Mouse (Mus musculus) stomach, embryonic 16.5 days (tissue): ENCODE results near the gene Pxylp1. TPM values are rescaled to one million over a fixed set of nuclear protein-coding genes. Genes with fewer than 3 reads are reported as not detected.

Source experiments
- ATAC-seq: fragments of 200-750 bp; cut with Nextera tagmentation; 2 replicates; pipeline ENCODE4 v1.8.0; 2017; ENCODE audit warnings: moderate number of reproducible peaks, moderate TSS enrichment; ENCODE audit not compliant: insufficient read depth, low FRiP score
- H3K27ac ChIP-seq: fragments of 300-500 bp; sonication (generic); 2 replicates; pipeline ENCODE4 v1.5.1; 2014; ENCODE audit warnings: low read length
- H3K27me3 ChIP-seq: fragments of 300-500 bp; sonication (generic); 2 replicates; pipeline ENCODE4 v1.6.1; 2014; ENCODE audit warnings: low read length, control low read depth, mixed read lengths; ENCODE audit not compliant: control insufficient read depth, insufficient read depth
- H3K36me3 ChIP-seq: fragments of 300-500 bp; sonication (generic); 2 replicates; pipeline ENCODE4 v1.6.1; 2014; ENCODE audit warnings: low read length; ENCODE audit not compliant: control insufficient read depth, insufficient read depth
- H3K4me1 ChIP-seq: fragments of 300-500 bp; sonication (generic); 2 replicates; pipeline ENCODE4 v1.6.1; 2014; ENCODE audit warnings: low read length, control low read depth, mixed read lengths; ENCODE audit not compliant: control insufficient read depth, insufficient read depth
- H3K4me2 ChIP-seq: fragments of 300-500 bp; sonication (generic); 2 replicates; pipeline ENCODE4 v1.6.1; 2014; ENCODE audit warnings: low read depth, low read length, mixed read lengths
- H3K4me3 ChIP-seq: fragments of 300-500 bp; sonication (generic); replicated peaks from 2 replicates; pipeline ENCODE4 v1.5.1; 2014; ENCODE audit warnings: mild to moderate bottlenecking, low read length
- H3K9ac ChIP-seq: fragments of 300-500 bp; sonication (generic); 2 replicates; pipeline ENCODE4 v1.6.1; 2014; ENCODE audit warnings: low read length
- H3K9me3 ChIP-seq: fragments of 300-500 bp; sonication (generic); replicated peaks from 2 replicates; pipeline ENCODE4 v1.6.1; 2016; ENCODE audit warnings: low read length, control low read depth; ENCODE audit not compliant: control insufficient read depth
- WGBS: fragments of 180-500 bp; shearing (Covaris S2); extraction: QIAGEN DNeasy Blood & Tissue Kit; methylation state at CpG from one replicate; pipeline ENCODE4 v1.1.7; 2014; 5-methylcytosine and 5-hydroxymethylcytosine counted together
- polyA plus RNA-seq: library from polyadenylated mRNA; unstranded; fragments of >200 nt; fragmentation: Nextera tagmentation; extraction: Ambion mirVana; gene quantifications from 2 replicates; pipeline ENCODE4 v1.2.1, GENCODE M21; 2015

Pxylp1 gene
- polyA plus RNA-seq, 1 experiment from 2014 or later, result 28.9 TPM

DNA sequence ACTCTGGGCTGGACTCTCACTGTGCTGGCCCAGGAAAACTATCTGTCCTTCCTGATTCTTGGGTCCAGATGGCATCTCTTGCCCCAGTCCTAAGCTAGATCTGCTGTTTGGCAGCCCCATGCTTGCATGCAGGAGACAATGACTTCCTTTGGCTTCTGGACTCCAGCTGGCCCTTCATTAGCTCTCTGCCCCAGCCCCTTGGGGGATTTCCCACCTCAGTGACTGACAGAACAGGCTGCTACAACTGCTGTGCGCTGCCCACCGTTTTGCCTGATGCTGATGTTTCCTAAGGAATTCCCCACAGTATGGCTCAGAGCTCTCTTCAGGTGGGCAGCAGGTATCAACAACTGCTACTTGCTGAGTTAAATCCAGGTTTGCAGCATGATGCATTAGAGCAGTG lies 33.4 kb downstream of the Pxylp1 start:
- ATAC-seq, result no peak
- Histone ChIP-seq H3K27me3 (no peaks in the 10 kb centered on the region), H3K36me3 (no peaks in the 10 kb centered on the region), H3K27ac (no peak overlapping the region), H3K4me3 (no peak overlapping the region), H3K4me2 (no peak overlapping the region), H3K4me1 (0 out of 2 replicates have a peak, but pooled peaks cover 3% of the 10 kb centered on the region), H3K9me3 (no peaks in the 10 kb centered on the region), H3K9ac (no peak overlapping the region)
- WGBS, result 62% methylated on average over 2 of the region's 2 CpGs

DNA sequence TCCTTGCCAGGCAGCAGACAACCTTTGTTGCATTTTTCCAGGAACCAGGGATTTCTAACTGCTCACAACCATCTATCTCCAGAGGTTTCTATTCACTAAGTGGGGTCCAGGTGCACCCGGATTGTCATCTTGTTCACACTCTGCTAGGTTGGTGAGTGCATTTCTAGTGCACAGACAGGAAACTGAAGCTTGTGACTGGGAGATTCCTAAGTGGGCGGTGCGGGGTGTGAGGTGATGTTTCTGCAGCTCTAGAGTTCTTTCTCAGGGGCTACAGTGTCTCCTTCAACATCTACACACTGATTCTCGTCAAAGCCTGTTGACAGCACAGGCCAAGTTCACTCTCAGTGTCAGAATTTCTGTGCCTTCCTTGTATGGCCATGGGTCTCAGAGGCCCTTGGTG lies 34.6 kb downstream of the Pxylp1 start:
- H3K4me1 ChIP-seq, result 0 out of 2 replicates have a peak, but pooled peaks cover 3% of the 10 kb centered on the region
- H3K27ac ChIP-seq, result no peak overlapping the region
- H3K27me3 ChIP-seq, result no peaks in the 10 kb centered on the region
- H3K9me3 ChIP-seq, result no peaks in the 10 kb centered on the region
- H3K4me3 ChIP-seq, result no peak overlapping the region
- no peaks in the 10 kb centered on the region for H3K36me3 ChIP-seq
- H3K4me2 ChIP-seq, result no peak overlapping the region
- no peak overlapping the region for H3K9ac ChIP-seq
- ATAC-seq, result no peak
- WGBS, result 83% methylated on average over 4 of the region's 4 CpGs

DNA sequence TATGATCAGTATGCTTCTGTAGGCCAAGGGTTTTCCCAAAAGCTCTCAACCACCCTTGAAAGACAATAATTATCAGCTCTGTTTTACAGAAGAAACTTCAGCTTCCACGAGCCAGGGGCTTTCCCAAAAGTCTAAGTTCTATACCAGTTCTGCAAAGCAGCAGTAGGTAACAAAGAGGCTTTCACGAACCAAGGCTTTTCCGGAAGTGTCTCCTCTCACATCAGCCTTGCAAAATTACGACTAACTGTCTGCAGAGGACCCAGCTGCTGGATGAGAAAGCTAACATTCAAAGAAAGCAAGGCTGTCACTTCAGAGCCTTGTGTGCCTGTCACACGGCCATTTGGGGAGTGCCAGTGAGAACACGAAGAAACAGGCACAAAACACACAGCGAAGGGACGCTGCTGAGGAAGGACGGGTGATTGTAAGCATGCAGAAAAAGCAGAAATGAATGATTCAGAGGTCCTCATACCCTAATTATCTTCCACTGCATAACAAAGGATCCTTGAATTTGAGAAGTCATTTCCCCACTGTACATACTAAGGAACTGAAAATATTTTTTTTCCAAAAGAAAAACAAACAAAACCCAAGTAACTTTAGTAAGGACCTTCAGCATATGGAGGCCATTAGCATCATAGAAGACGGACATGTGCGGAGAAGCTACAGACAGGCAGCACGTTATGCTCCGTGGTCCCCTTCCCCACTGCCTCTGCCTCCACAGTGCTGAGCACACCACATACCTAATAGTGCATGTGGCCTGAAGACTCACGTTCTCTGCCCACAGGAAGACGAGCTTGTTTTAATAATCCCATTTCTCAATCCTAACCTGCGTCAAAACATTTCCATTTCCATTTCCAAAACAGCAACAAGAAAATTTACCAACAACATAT lies 38.9 kb downstream of the Pxylp1 start:
- no peak overlapping the region for H3K27ac ChIP-seq
- H3K4me2 ChIP-seq, result no peak overlapping the region
- no peak overlapping the region for H3K4me3 ChIP-seq
- H3K9me3 ChIP-seq, result no peaks in the 10 kb centered on the region
- WGBS, result 78% methylated on average over 16 of the region's 16 CpGs
- no peaks in the 10 kb centered on the region for H3K36me3 ChIP-seq
- no peaks in the 10 kb centered on the region; the same call in 1 of the 2 replicates for H3K4me1 ChIP-seq
- H3K9ac ChIP-seq, result no peak overlapping the region
- H3K27me3 ChIP-seq, result no peaks in the 10 kb centered on the region
- ATAC-seq, result no peak

DNA sequence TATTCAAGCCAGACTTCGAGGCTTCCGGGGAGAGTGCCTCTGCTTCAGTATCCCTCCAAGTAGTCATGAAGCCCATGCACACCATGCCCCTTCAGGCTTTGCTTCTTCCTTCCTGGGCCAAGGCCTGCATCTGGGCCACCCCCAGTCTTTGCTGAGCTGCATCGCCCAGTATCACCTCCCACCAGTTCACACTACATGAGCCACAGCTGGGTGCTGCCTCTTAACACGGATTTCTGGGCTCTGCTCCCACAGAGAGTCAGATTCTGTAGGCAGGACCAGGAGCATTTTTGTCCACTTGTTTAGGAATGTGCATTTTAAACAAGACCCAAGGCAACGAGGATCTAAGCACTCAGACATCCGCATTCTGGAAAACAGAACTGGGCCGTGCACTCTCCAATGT lies 40.8 kb downstream of the Pxylp1 start:
- Histone ChIP-seq H3K4me3 (no peak overlapping the region), H3K9ac (no peak overlapping the region), H3K36me3 (peaks cover 2% of the 10 kb centered on the region; the same call in 1 of the 2 replicates), H3K27ac (0 out of 2 replicates have a peak overlapping the region, but pooled peaks have one; percentile 23), H3K27me3 (no peaks in the 10 kb centered on the region), H3K9me3 (no peaks in the 10 kb centered on the region), H3K4me2 (no peak overlapping the region), H3K4me1 (no peaks in the 10 kb centered on the region; the same call in 1 of the 2 replicates)
- ATAC-seq, result peak; percentile 22; the same call in 1 of the 2 replicates
- WGBS, result 38% methylated on average over 7 of the region's 7 CpGs

DNA sequence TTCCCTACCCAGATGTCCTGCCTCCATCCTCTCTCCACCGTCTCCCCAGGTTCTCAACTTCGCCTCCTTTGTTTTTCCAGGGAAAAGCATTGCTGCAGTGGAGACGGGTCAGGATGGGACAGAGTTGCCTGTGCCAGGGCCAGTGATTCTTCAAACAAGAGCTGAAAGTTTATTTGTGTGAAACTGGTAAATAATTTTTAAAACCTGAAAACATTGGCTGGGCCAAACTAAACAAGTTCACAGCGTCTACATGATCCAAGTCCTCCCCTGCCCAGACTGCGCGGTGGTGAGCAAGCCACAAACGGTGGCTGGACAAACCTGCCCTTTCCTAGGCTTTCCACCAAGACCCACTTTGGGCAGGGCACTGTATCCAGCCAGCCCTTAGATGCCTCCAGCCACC lies 41.4 kb downstream of the Pxylp1 start:
- Histone ChIP-seq H3K36me3 (peaks cover 2% of the 10 kb centered on the region; the same call in 1 of the 2 replicates), H3K9me3 (no peaks in the 10 kb centered on the region), H3K4me3 (no peak overlapping the region), H3K4me1 (no peaks in the 10 kb centered on the region; the same call in 1 of the 2 replicates), H3K9ac (no peak overlapping the region), H3K4me2 (no peak overlapping the region), H3K27ac (0 out of 2 replicates have a peak overlapping the region, but pooled peaks have one; percentile 23), H3K27me3 (no peaks in the 10 kb centered on the region)
- WGBS, result 77% methylated on average over 7 of the region's 7 CpGs
- ATAC-seq, result no peak

DNA sequence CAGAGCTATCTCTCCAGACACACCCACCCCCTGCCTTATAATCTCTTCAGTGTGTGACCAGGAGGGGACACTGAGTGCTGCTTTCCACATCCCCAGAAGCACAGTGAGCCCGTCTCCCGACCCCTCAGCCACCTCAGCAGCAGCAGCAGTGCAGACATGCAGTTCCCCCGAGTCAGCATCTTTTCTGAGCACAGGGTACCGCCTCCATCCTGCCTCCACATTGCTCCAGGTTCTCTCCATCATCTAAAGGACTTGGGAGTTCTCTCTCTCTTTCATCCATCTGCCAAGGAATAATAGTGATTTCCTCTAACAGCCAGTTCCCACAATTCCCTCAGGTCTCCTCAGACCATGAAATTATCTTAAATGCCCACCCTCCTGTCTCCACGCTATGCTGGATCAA lies 43.5 kb downstream of the Pxylp1 start:
- ATAC-seq, result no peak
- no peak overlapping the region for H3K9ac ChIP-seq
- peaks cover 2% of the 10 kb centered on the region; the same call in 1 of the 2 replicates for H3K36me3 ChIP-seq
- no peak overlapping the region for H3K27ac ChIP-seq
- no peak overlapping the region for H3K4me2 ChIP-seq
- H3K4me1 ChIP-seq, result peaks cover 5% of the 10 kb centered on the region; the same call in 1 of the 2 replicates
- no peaks in the 10 kb centered on the region for H3K27me3 ChIP-seq
- H3K4me3 ChIP-seq, result no peak overlapping the region
- H3K9me3 ChIP-seq, result no peaks in the 10 kb centered on the region
- 61% methylated on average over 5 of the region's 5 CpGs for WGBS

DNA sequence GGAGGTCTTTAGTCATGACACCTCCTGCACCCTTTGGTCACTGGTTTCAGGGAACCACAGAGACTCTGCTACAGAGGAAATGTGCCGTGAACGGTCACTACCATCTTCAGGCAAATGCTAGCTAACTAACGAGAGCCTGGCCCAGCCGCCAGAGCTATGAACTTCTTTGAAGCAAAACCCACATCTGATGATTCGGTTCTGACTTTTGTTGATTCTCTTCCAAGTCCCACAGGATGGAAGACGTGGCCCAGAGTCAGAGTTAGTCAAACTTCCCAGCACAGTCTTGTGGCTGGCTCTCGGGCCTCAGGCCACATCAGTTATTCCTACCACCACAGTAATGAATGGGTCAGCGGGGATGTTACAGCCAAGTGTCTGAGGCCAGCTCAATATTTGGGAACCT lies 46.1 kb downstream of the Pxylp1 start:
- Histone ChIP-seq H3K4me3 (no peak overlapping the region), H3K9ac (no peak overlapping the region), H3K27me3 (no peaks in the 10 kb centered on the region), H3K4me1 (peaks cover 5% of the 10 kb centered on the region; the same call in 1 of the 2 replicates), H3K9me3 (no peaks in the 10 kb centered on the region), H3K27ac (no peak overlapping the region), H3K36me3 (peaks cover 2% of the 10 kb centered on the region; the same call in 1 of the 2 replicates), H3K4me2 (no peak overlapping the region)
- WGBS, result 86% methylated on average over 8 of the region's 8 CpGs
- ATAC-seq, result no peak

DNA sequence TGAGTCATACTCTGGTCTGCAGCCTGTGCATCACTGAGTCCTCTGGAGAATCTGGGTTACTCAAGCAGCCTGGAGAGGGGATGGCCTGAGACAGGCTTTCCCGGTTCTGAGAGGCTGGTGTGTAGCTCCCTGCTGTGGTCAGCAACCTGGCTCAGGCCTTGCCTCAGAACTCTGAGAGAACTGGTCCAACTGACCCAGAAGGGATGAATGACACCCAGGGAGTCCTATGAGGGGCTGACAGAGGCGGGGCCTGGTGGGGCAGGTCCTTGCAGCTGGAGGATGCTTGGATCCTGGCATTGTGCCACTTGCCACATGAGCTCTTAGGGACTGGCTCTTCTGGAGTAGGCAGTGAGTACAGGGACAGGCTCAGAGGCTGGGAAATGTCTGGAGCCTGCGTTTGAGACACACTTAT lies 47.7 kb downstream of the Pxylp1 start:
- Histone ChIP-seq H3K9ac (no peak overlapping the region), H3K4me2 (no peak overlapping the region)
- peak; percentile 77 for ATAC-seq

DNA sequence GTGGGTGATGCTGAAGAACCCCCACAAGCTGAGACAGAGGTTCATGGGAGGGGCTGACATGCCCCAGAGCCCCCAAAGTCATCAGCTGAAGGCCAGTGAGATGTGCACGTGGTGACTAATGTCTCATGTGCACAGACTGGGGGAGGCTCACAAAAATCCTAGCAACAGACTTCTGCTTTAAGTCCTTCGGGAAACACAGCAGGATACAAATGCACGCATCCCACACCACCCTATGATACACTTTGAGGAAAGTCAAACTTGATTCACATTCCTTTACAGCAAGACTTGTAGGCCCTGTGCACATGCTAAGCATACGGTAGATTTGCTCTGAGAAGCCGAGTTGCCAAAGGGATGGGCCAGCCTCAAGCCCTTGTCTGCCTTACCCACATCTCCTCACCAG lies 53.1 kb downstream of the Pxylp1 start:
- Histone ChIP-seq H3K27me3 (no peaks in the 10 kb centered on the region), H3K4me2 (no peak overlapping the region), H3K4me3 (no peak overlapping the region), H3K4me1 (no peaks in the 10 kb centered on the region), H3K9me3 (no peaks in the 10 kb centered on the region), H3K9ac (no peak overlapping the region), H3K27ac (no peak overlapping the region), H3K36me3 (no peaks in the 10 kb centered on the region)
- 87% methylated on average over 5 of the region's 5 CpGs for WGBS
- ATAC-seq, result no peak

More for the DNA sequence above, 47.7 kb downstream of the Pxylp1 start:
- Histone ChIP-seq H3K4me1 (0 out of 2 replicates have a peak, but pooled peaks cover 5% of the 10 kb centered on the region), H3K36me3 (peaks cover 2% of the 10 kb centered on the region; the same call in 1 of the 2 replicates), H3K27me3 (no peaks in the 10 kb centered on the region), H3K4me3 (no peak overlapping the region), H3K27ac (no peak overlapping the region), H3K9me3 (no peaks in the 10 kb centered on the region)
- 55% methylated on average over 3 of the region's 3 CpGs for WGBS
